Mouse (Mus musculus) bone marrow, adult 2 months (tissue): ENCODE results near the gene Rad51d.

Experiments used
- CTCF ChIP-seq: fragments of 200-500 bp; IDR thresholded peaks from 2 replicates; pipeline ENCODE4 v1.5.1; 2011; ENCODE audit warnings: low read length, control low read depth; ENCODE audit not compliant: control insufficient read depth, insufficient read depth
- POLR2A ChIP-seq: fragments of 200-500 bp; IDR thresholded peaks from 2 replicates; pipeline ENCODE4 v1.6.1; 2011; ENCODE audit warnings: low read depth, mild to moderate bottlenecking, control low read depth, low read length, borderline replicate concordance; ENCODE audit not compliant: control insufficient read depth

DNA sequence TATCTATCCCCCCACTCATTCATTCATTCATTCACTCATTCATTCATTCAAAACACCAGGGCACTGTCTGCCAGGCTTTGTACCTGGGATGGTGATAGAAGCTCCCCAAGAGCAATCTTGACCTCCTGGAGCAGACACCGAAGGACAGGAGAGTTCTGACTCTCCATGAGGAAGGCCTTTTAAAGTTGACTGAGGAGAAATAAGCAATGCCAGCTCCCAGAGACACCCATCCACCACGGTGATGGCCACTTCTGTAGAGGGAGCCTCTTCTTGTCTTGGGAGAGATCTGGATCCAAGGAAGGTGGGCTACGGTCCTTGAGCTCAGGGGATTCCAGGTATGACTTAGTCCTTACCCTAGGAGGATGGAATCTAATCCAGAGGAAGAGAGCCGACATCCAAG, 19.8 kb upstream of the Rad51d start, which contains the start of gene Unc45b:
- TF ChIP-seq POLR2A = no peak
- no peak for TF ChIP-seq CTCF
